Mouse (Mus musculus): ENCODE measurements at regions not wholly inside any gene's neighbourhood (a gene's known extent, or its start where the extent isn't known, plus 50 kb on each side); places are given as distances from the start of the nearest gene placed in this dataset.

DNA sequence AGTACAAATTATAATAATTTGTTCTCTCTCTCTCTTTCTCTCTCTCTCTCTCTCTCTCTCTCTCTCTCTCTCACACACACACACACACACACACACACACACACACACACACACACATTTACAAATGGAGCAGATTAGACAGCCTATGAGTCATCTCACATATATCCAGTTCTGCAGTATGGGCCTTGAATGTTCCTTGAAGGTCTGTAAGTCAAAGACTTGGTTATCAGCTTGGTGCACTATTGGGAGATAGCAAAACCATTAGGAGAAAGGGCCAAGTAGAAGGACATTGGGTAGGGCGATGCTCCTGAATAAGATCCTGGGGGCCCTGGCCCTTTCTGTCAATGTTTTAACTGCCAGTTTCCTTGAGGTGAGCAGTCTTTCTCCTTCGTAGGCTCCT lies 145.1 kb upstream of the Trib2 start:
- no peak for TF ChIP-seq CTCF (conservative IDR thresholded peaks at IDR 0.05; ENCODE audit: insufficient read depth, insufficient read length, low read depth, low read length)
- no peak for TF ChIP-seq POLR2A (IDR thresholded peaks at IDR 0.05; ENCODE audit: low read depth, low read length)
- WGBS: 87% methylated on average over 2 of the region's 2 CpGs
- Histone ChIP-seq H3K27me3 (replicated peaks; ENCODE audit: control insufficient read depth, insufficient read depth, low read length) (no peaks in the 10 kb centered on the region), H3K27ac (ENCODE audit: insufficient read depth, low read depth, low read length) (no peak overlapping the region), H3K4me1 (ENCODE audit: control insufficient read depth, insufficient read depth, low read length) (no peaks in the 10 kb centered on the region), H3K36me3 (ENCODE audit: control insufficient read depth, insufficient read depth, low read length) (no peaks in the 10 kb centered on the region), H3K4me3 (ENCODE audit: insufficient read depth, low read depth, low read length) (no peak overlapping the region)
- no peak for DNase-seq

DNA sequence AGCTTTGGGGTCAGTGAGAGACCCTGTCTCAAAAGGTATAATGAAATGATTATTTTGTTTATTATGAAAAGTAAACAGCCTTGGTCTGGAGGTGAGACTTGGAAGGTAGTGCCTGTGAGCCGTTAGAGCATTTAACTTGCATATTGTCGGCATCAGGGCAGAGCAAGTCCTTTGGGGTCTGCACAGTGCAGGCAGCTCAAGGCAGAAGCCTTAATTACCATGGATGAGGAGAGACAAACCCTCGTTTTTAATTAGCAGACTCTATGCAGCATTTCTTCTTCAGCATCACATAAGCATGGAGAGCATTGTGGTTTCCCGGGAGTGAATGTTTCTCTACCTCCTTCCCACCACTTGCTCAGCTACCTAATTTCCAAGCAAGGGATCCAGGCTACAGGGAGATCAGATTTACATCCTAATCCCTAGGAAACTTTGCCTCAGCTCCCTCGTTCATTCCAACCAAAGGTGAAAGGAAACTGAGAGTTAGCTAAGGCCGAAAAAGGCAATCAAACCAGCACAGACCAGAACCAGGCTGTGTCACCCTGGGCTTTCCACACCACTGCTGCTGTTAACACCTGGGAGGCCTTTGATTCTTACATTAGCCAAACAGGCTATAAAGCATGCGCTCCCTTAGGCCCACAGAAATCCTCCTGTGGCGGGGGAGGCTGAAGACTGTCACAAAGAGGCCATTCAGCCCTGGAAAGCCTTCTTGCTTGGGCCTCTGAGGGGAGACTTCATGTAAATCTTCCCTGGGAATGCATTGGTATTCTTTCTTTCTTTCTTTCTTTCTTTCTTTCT lies 120.9 kb upstream of the Trib2 start:
- Histone ChIP-seq H3K36me3 (ENCODE audit: control insufficient read depth, insufficient read depth, low read length) (no peaks in the 10 kb centered on the region), H3K27ac (ENCODE audit: insufficient read depth, low read depth, low read length) (no peak overlapping the region), H3K27me3 (replicated peaks; ENCODE audit: control insufficient read depth, insufficient read depth, low read length) (no peaks in the 10 kb centered on the region), H3K4me3 (ENCODE audit: insufficient read depth, low read depth, low read length) (no peak overlapping the region), H3K4me1 (ENCODE audit: control insufficient read depth, insufficient read depth, low read length) (peaks cover 10% of the 10 kb centered on the region; the same call in 1 of the 2 replicates)
- WGBS: 61% methylated on average over 8 of the region's 8 CpGs
- peak; percentile 35 for DNase-seq
- TF ChIP-seq POLR2A (IDR thresholded peaks at IDR 0.05; ENCODE audit: low read depth, low read length) (no peak), CTCF (conservative IDR thresholded peaks at IDR 0.05; ENCODE audit: insufficient read depth, insufficient read length, low read depth, low read length) (no peak)

- no peak overlapping the region for H3K27ac ChIP-seq (ENCODE audit: insufficient read depth, low read depth, low read length)
- H3K4me1 ChIP-seq (ENCODE audit: control insufficient read depth, insufficient read depth, low read length): peaks cover 10% of the 10 kb centered on the region; the same call in 1 of the 2 replicates
- TF ChIP-seq POLR2A (IDR thresholded peaks at IDR 0.05; ENCODE audit: low read depth, low read length) (no peak), CTCF (conservative IDR thresholded peaks at IDR 0.05; ENCODE audit: insufficient read depth, insufficient read length, low read depth, low read length) (no peak)
- no peak overlapping the region for H3K4me3 ChIP-seq (ENCODE audit: insufficient read depth, low read depth, low read length)
- H3K27me3 ChIP-seq (replicated peaks; ENCODE audit: control insufficient read depth, insufficient read depth, low read length): no peaks in the 10 kb centered on the region
- H3K36me3 ChIP-seq (ENCODE audit: control insufficient read depth, insufficient read depth, low read length): no peaks in the 10 kb centered on the region
- DNase-seq: no peak
- 80% methylated on average over 4 of the region's 4 CpGs for WGBS
Measured at GRCm38 (mm10) chr12:15932067-15932466, 115.3 kb upstream of the Trib2 start.

DNA sequence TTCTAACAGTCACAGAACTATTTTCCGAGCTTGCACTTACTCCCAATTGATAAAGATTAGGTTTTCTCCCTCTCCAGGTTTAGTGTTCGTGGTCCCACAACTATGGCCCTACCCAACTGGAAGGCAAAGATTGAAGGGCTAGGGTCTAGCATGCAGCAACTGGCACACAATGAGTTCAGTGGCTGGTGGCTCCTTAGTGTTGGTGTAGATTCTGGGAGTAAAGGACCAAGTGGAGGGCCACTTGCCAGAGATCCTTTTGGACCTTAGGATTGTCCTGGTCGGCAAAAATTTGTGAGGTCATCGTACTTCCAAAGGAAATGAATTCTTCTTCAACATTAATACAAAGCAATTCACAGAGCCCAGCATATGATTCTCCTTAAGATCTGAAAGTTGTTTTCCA lies 114.8 kb upstream of the Trib2 start:
- H3K36me3 ChIP-seq (ENCODE audit: control insufficient read depth, insufficient read depth, low read length): no peaks in the 10 kb centered on the region
- H3K27ac ChIP-seq (ENCODE audit: insufficient read depth, low read depth, low read length): no peak overlapping the region
- peaks cover 10% of the 10 kb centered on the region; the same call in 1 of the 2 replicates for H3K4me1 ChIP-seq (ENCODE audit: control insufficient read depth, insufficient read depth, low read length)
- no peak overlapping the region for H3K4me3 ChIP-seq (ENCODE audit: insufficient read depth, low read depth, low read length)
- DNase-seq: peak; percentile 30
- WGBS: 79% methylated on average over 4 of the region's 4 CpGs
- no peak for TF ChIP-seq CTCF (conservative IDR thresholded peaks at IDR 0.05; ENCODE audit: insufficient read depth, insufficient read length, low read depth, low read length)
- no peak for TF ChIP-seq POLR2A (IDR thresholded peaks at IDR 0.05; ENCODE audit: low read depth, low read length)
- no peaks in the 10 kb centered on the region for H3K27me3 ChIP-seq (replicated peaks; ENCODE audit: control insufficient read depth, insufficient read depth, low read length)

- Histone ChIP-seq H3K36me3 (ENCODE audit: control insufficient read depth, insufficient read depth, low read length) (no peaks in the 10 kb centered on the region), H3K4me1 (ENCODE audit: control insufficient read depth, insufficient read depth, low read length) (peaks cover 10% of the 10 kb centered on the region; the same call in 1 of the 2 replicates), H3K4me3 (ENCODE audit: insufficient read depth, low read depth, low read length) (no peak overlapping the region), H3K27me3 (replicated peaks; ENCODE audit: control insufficient read depth, insufficient read depth, low read length) (no peaks in the 10 kb centered on the region), H3K27ac (ENCODE audit: insufficient read depth, low read depth, low read length) (no peak overlapping the region)
- TF ChIP-seq POLR2A (IDR thresholded peaks at IDR 0.05; ENCODE audit: low read depth, low read length) (no peak), CTCF (conservative IDR thresholded peaks at IDR 0.05; ENCODE audit: insufficient read depth, insufficient read length, low read depth, low read length) (no peak)
- 97% methylated on average over 3 of the region's 3 CpGs for WGBS
- no peak for DNase-seq
Measured at GRCm38 (mm10) chr12:15930155-15930554, 113.4 kb upstream of the Trib2 start.

DNA sequence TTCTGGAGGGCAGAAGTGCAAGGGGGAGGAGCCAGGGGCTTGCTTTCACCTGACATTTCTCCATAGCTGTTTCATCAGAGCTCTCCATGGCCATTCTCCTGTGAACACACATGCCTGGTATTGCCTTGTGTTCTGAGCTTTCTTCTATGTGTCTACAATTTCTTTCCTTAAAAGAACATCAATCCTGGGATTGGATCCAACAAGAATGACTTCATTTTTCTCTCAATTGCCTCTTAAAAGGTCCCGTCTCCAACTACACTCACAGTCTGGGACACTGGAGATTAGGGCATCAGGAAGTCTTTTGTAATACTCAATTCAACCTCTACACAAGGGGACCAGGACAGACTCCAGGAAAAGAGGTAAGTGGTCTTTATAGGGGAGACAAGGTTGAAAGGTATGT lies 112.8 kb upstream of the Trib2 start:
- Histone ChIP-seq H3K4me3 (ENCODE audit: insufficient read depth, low read depth, low read length) (no peak overlapping the region), H3K27me3 (replicated peaks; ENCODE audit: control insufficient read depth, insufficient read depth, low read length) (no peaks in the 10 kb centered on the region), H3K4me1 (ENCODE audit: control insufficient read depth, insufficient read depth, low read length) (peaks cover 10% of the 10 kb centered on the region; the same call in 1 of the 2 replicates), H3K36me3 (ENCODE audit: control insufficient read depth, insufficient read depth, low read length) (no peaks in the 10 kb centered on the region), H3K27ac (ENCODE audit: insufficient read depth, low read depth, low read length) (no peak overlapping the region)
- TF ChIP-seq CTCF (conservative IDR thresholded peaks at IDR 0.05; ENCODE audit: insufficient read depth, insufficient read length, low read depth, low read length): no peak
- no peak for TF ChIP-seq POLR2A (IDR thresholded peaks at IDR 0.05; ENCODE audit: low read depth, low read length)
- 83% methylated on average over 1 of the region's 1 CpGs for WGBS
- no peak for DNase-seq

DNA sequence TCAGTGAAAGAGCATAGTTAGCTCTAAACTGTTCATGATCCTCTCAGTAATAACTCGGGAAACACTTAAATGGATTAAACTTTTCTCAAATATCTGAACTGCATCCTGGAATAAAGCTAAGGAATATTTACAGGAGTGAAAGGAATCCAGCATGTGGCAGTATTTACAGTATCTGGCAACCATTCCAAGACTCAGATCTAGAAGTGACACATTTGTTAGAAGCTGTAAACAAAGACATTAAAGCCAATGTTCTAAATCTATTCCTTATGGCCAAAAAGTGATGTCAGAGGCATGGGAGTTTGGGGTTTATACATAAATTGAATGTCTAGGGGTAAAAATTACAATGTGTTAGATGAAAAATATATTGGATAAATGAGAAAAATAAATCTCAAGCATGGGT lies 101.6 kb upstream of the Trib2 start:
- WGBS: 69% methylated on average over 1 of the region's 1 CpGs
- TF ChIP-seq CTCF (conservative IDR thresholded peaks at IDR 0.05; ENCODE audit: insufficient read depth, insufficient read length, low read depth, low read length) (no peak), POLR2A (IDR thresholded peaks at IDR 0.05; ENCODE audit: low read depth, low read length) (no peak)
- no peaks in the 10 kb centered on the region for H3K27me3 ChIP-seq (replicated peaks; ENCODE audit: control insufficient read depth, insufficient read depth, low read length)
- no peak overlapping the region for H3K4me3 ChIP-seq (ENCODE audit: insufficient read depth, low read depth, low read length)
- no peaks in the 10 kb centered on the region for H3K36me3 ChIP-seq (ENCODE audit: control insufficient read depth, insufficient read depth, low read length)
- no peak for DNase-seq
- no peak overlapping the region for H3K27ac ChIP-seq (ENCODE audit: insufficient read depth, low read depth, low read length)
- no peaks in the 10 kb centered on the region for H3K4me1 ChIP-seq (ENCODE audit: control insufficient read depth, insufficient read depth, low read length)

Data from kidney, adult 2 months (tissue).